Comparison of ENCODE assay signal across 8 mouse cellular contexts in genomic region chr6:94647574-94648430, GRCm38 (mm10). TPM values are rescaled to one million over a fixed set of nuclear protein-coding genes. Genes with fewer than 3 reads are reported as not detected.
A peak's percentile ranks its signal among the peaks of the same experiment; 100 is the strongest.
DNase-seq lines count a peak whose midpoint lies in the region; ATAC-seq and TF ChIP-seq lines count a peak whose summit lies in the region.

No protein-coding gene starts in this region.

- H3K27ac ChIP-seq in forebrain, embryonic 12.5 days, result peak overlapping the region; percentile 75
- H3K27ac ChIP-seq in small intestine, adult 2 months (ENCODE audit: insufficient read depth, low read depth, low read length), result peak overlapping the region; percentile 24

- H3K36me3 ChIP-seq in forebrain, embryonic 12.5 days (replicated peaks), result peaks cover 8% of the 10 kb centered on the region
- H3K36me3 ChIP-seq in small intestine, adult 2 months (ENCODE audit: control insufficient read depth, insufficient read depth, low read length), result peaks cover 2% of the 10 kb centered on the region

- ATAC-seq in forebrain, embryonic 12.5 days (ENCODE audit: low FRiP score), result peak; percentile 69
- ATAC-seq in megakaryocyte-erythroid progenitor cell, adult 5-6 weeks (replicated peaks; ENCODE audit: low FRiP score, low TSS enrichment, poor library complexity, severe bottlenecking), result no peak

- DNase-seq in MN1 (ENCODE audit: low spot score), result peak; percentile 77
- peak; percentile 78 for DNase-seq in brain, adult 2 months (ENCODE audit: low read depth, low spot score)
- peak; percentile 77 to 78 for DNase-seq in heart, postnatal 14 days
- peak; percentile 73 to 80 for DNase-seq in kidney, postnatal 36 days
- DNase-seq in lung, postnatal 14 days, result peak; percentile 72

- 13% methylated on average over 10 of the region's 10 CpGs for WGBS in forebrain, embryonic 12.5 days
- 16% methylated on average over 10 of the region's 10 CpGs for WGBS in small intestine, adult 2 months

- H3K9ac ChIP-seq in forebrain, embryonic 12.5 days, result peak overlapping the region; percentile 1; the same call in 1 of the 2 replicates

- H3K9me3 ChIP-seq in forebrain, embryonic 12.5 days, result no peaks in the 10 kb centered on the region

- no peak for TF ChIP-seq CTCF in small intestine, adult 2 months (IDR thresholded peaks at IDR 0.05; ENCODE audit: extremely low read depth, insufficient read length, insufficient replicate concordance, low read depth, low read length)

- 0 out of 2 replicates have a peak overlapping the region, but pooled peaks have one; percentile 10 for H3K4me2 ChIP-seq in forebrain, embryonic 12.5 days

- H3K27me3 ChIP-seq in forebrain, embryonic 12.5 days, result no peaks in the 10 kb centered on the region
- H3K27me3 ChIP-seq in small intestine, adult 2 months (ENCODE audit: control insufficient read depth, insufficient read depth, low read length), result no peaks in the 10 kb centered on the region

- no peak overlapping the region for H3K4me3 ChIP-seq in forebrain, embryonic 12.5 days (replicated peaks)
- no peak overlapping the region for H3K4me3 ChIP-seq in small intestine, adult 2 months (ENCODE audit: low read depth, low read length)

- intact Hi-C loops in heart, postnatal 14 days (cut with DNase I), result loop anchor here (5.0 kb wide), 1 partner anchor 49 kb away; no protein-coding TSS in a partner anchor

- TF ChIP-seq POLR2A in small intestine, adult 2 months (IDR thresholded peaks at IDR 0.05; ENCODE audit: low read depth, low read length), result no peak

- H3K4me1 ChIP-seq in forebrain, embryonic 12.5 days, result peaks cover 63% of the 10 kb centered on the region
- peaks cover 57% of the 10 kb centered on the region for H3K4me1 ChIP-seq in small intestine, adult 2 months (ENCODE audit: control insufficient read depth, insufficient read depth, insufficient read length, low read length)

RNA-seq across cellular contexts. Expression of gene Lrig1, which starts 52.2 kb away (rescaled TPM):
- polyA plus RNA-seq in forebrain, embryonic 12.5 days (2016; fragmentation: Nextera tagmentation; extraction: Ambion mirVana), result 16.6 and 17.7 TPM in 2 replicates
- 10 to 100 TPM; 37.8 to 38.6 TPM for total RNA-seq in heart, postnatal 14 days (2021)
- polyA plus RNA-seq in small intestine, adult 2 months (2012; rRNA removed), result 20.5 and 29.8 TPM in 2 replicates
- 4.1 and 29.0 TPM in 2 replicates for total RNA-seq in megakaryocyte-erythroid progenitor cell, adult 5-6 weeks (2014; fragmentation: Nextera tagmentation)
- total RNA-seq in megakaryocyte-erythroid progenitor cell, adult 5-6 weeks (2017), result 2.7 and 3.5 TPM in 2 replicates
